Mouse (Mus musculus): ENCODE measurements around the gene Ccdc69.

GRCm38 (mm10) chr11:55031211-55031990 is 46.5 kb downstream of the Ccdc69 start:
- TF ChIP-seq GATA1 (IDR thresholded peaks at IDR 0.05; ENCODE audit: borderline replicate concordance, low read length) (no peak), FLI1 (IDR thresholded peaks at IDR 0.05; ENCODE audit: low read length) (no peak)

Measured in megakaryocyte, embryonic 14.5 days (primary cell).